Mouse (Mus musculus): Measurements from ENCODE around the gene AW146154. TPM values are rescaled to one million over a fixed set of nuclear protein-coding genes. Genes with fewer than 3 reads are reported as not detected.

The AW146154 gene
- total RNA-seq (2023), result 1 to 10 TPM; 3.9 to 5.5 TPM

GRCm38 (mm10) chr7:41499389-41500049, at the start of gene AW146154, which contains the start of gene Gm20449:
Gene AW146154 (minus strand): TSS chr7:41499890.
Gene Gm20449 (minus strand): TSS chr7:41499417.

GRCm38 (mm10) chr7:41448596-41448995, 51.1 kb downstream of the AW146154 start, which contains the start of gene Vmn2r57:
Gene Vmn2r57 (minus strand): TSS chr7:41448696.

Other genes starting within 250 kb of the AW146154 start
- gene AI987944, start 106.5 kb downstream of the AW146154 start, total RNA-seq (2023), result 1 to 10 TPM; 4.8 to 7.0 TPM
- not detected for gene Vmn2r57, start 51.2 kb downstream of the AW146154 start, total RNA-seq (2023)
- gene Gm20449, start 473 bp downstream of the AW146154 start, total RNA-seq (2023), result under 1 TPM in 1 of 2 experiments, not detected in 1; 0.09 TPM
- not detected for gene Gm6871, start 73.8 kb upstream of the AW146154 start, total RNA-seq (2023)
- gene 2610021A01Rik, start 99.3 kb upstream of the AW146154 start, total RNA-seq (2023), result 1 to 10 TPM; 6.2 to 7.0 TPM
- 1 to 10 TPM; 3.1 to 5.5 TPM for gene Zfp788, start 133.3 kb upstream of the AW146154 start, total RNA-seq (2023)

All from neutrophil, adult 59 days (primary cell).